Mouse (Mus musculus) heart, adult 2 months (tissue): ENCODE data around the gene Dcx. TPM values are rescaled to one million over a fixed set of nuclear protein-coding genes. Genes with fewer than 3 reads are reported as not detected.

Experiments
- DNase-seq, 2 experiments: peaks; one replicate each; pipeline ENCODE4 v3.0.0; 2021
- H3K27ac ChIP-seq: fragments of 200-600 bp; 2 replicates; pipeline ENCODE4 v1.8.1; 2022
- H3K27me3 ChIP-seq: fragments of 200-500 bp; 2 replicates; pipeline ENCODE4 v1.6.1; 2012; ENCODE audit warnings: mild to moderate bottlenecking, low read length, inconsistent platforms, mixed read lengths; ENCODE audit not compliant: control insufficient read depth, insufficient read depth
- H3K36me3 ChIP-seq: fragments of 200-500 bp; 2 replicates; pipeline ENCODE4 v1.6.1; 2012; ENCODE audit warnings: low read length, inconsistent platforms; ENCODE audit not compliant: control insufficient read depth, insufficient read depth
- H3K4me1 ChIP-seq: fragments of 200-500 bp; 2 replicates; pipeline ENCODE4 v1.6.1; 2011; ENCODE audit warnings: low read length; ENCODE audit not compliant: control insufficient read depth, insufficient read depth
- H3K4me3 ChIP-seq: fragments of 200-600 bp; 2 replicates; pipeline ENCODE4 v1.8.1; 2022
- H3K79me2 ChIP-seq: fragments of 200-500 bp; replicated peaks from 2 replicates; pipeline ENCODE4 v1.6.1; 2012; ENCODE audit warnings: mild to moderate bottlenecking, inconsistent platforms, low read length, moderate library complexity, mixed read lengths; ENCODE audit not compliant: control insufficient read depth, insufficient read depth
- H3K9ac ChIP-seq: fragments of 200-500 bp; 2 replicates; pipeline ENCODE4 v1.6.1; 2012; ENCODE audit warnings: low read depth, mild to moderate bottlenecking, control low read depth, inconsistent platforms, low read length, mixed read lengths
- CTCF ChIP-seq: fragments of 200-600 bp; IDR thresholded peaks from 2 replicates; pipeline ENCODE4 v1.8.1; 2022; ENCODE audit warnings: antibody characterized with exemption, mild to moderate bottlenecking, moderate library complexity
- EP300 ChIP-seq: fragments of 200-500 bp; IDR thresholded peaks from 2 replicates; pipeline ENCODE4 v1.6.1; 2011; ENCODE audit warnings: low read depth, low read length, control low read depth; ENCODE audit not compliant: insufficient read depth
- POLR2A ChIP-seq: fragments of 200-500 bp; IDR thresholded peaks from 2 replicates; pipeline ENCODE4 v1.6.1; 2011; ENCODE audit warnings: mild to moderate bottlenecking, low read depth, low read length, control low read depth; ENCODE audit not compliant: insufficient read depth
- WGBS: fragments of 180-500 bp; shearing (Covaris S2); methylation state at CpG from one replicate; pipeline ENCODE4 v1.1.7; 2018; 5-methylcytosine and 5-hydroxymethylcytosine counted together
- intact Hi-C: fragments of 180-260 bp; cut with DNase I; formaldehyde crosslinking; loops from one replicate; pipeline ENCODE4 v1.15.1; 2025
- polyA plus RNA-seq: library from polyadenylated mRNA; depleted of rRNA; stranded (reverse); fragments of >200 nt; gene quantifications from 2 replicates; pipeline ENCODE4 v1.2.3, GENCODE M21; 2012
- total RNA-seq, 2 experiments: library from RNA; stranded (reverse); gene quantifications; 2 replicates each; pipeline ENCODE4 v1.2.3; 2021

The Dcx gene
- total and polyA plus RNA-seq, 3 experiments = not detected

DNA sequence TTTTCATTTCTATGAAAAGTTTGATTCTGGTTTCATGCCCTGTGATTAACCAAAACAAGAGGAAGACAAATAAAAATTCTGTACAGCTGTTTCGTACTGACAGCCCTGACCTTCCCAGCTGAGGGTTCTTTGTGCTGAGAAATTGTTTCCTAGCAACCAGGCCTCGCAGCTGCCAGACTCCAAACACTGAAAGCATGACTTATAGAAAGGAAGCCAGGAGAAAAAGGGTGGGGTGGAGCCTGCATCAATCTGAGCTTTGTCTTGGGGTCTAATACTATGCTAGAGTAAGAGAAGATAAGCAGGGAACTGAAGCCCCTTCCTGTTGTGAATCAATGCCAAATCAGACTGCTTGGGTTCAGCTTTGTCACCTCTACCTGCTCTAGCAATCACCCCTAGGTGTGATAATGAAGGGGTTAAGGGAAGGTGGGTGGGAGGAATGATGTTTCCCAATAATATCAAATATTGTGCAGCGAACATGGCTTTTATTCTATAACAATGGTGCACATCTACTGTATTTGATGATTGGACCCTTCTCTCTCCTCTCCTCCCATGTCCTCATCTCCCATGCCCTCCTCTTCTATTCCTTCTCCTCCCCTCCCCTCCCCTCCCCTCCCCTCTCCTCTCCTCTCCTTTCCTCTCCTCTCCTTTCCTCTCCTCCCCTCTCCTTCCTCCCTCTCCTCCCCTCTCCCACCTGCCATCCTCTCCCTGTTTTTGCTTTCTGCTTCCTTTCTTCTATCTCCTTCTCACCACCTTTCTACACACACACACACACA is 26.2 kb downstream of the Dcx start:
- Histone ChIP-seq H3K27ac (no peak overlapping the region), H3K4me3 (no peak overlapping the region), H3K27me3 (no peaks in the 10 kb centered on the region), H3K79me2 (no peaks in the 10 kb centered on the region), H3K36me3 (no peaks in the 10 kb centered on the region), H3K9ac (no peak overlapping the region), H3K4me1 (no peaks in the 10 kb centered on the region)
- 35% methylated on average over 3 of the region's 3 CpGs for WGBS
- DNase-seq = no peak
- TF ChIP-seq EP300 (no peak), CTCF (no peak), POLR2A (no peak)
- intact Hi-C loops = no loop called here

GRCm38 (mm10) chrX:143904689-143905088 is 28.4 kb downstream of the Dcx start:
- Histone ChIP-seq H3K4me1 (no peaks in the 10 kb centered on the region), H3K27me3 (no peaks in the 10 kb centered on the region), H3K27ac (no peak overlapping the region), H3K9ac (no peak overlapping the region), H3K4me3 (no peak overlapping the region), H3K79me2 (no peaks in the 10 kb centered on the region), H3K36me3 (no peaks in the 10 kb centered on the region)
- DNase-seq = no peak
- intact Hi-C loops = no loop called here
- TF ChIP-seq EP300 (no peak), CTCF (no peak), POLR2A (no peak)
- WGBS = 21% methylated on average over 2 of the region's 2 CpGs

DNA sequence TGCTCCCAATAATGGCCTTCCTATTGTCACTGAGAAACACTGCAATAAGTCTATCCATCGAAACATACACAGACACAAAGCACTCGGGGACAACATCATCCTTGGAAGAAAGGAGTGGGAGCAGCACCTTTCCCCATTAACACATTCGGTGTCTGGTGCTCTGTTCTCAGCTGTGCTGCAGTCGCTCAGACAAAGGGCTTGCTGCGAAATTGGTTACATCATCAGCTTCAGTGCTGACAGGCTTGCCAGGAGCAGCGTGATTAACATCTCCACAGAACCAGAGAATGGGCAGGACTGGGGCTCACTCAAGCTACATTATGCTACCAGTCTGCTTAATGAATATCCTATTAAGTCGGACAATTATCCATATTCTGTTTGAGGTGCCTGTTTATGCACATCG is 30.8 kb downstream of the Dcx start:
- Histone ChIP-seq H3K9ac (no peak overlapping the region), H3K27ac (no peak overlapping the region), H3K27me3 (no peaks in the 10 kb centered on the region), H3K79me2 (no peaks in the 10 kb centered on the region), H3K4me3 (no peak overlapping the region), H3K36me3 (no peaks in the 10 kb centered on the region), H3K4me1 (no peaks in the 10 kb centered on the region)
- no peak for DNase-seq
- WGBS = 49% methylated on average over 8 of the region's 8 CpGs
- TF ChIP-seq CTCF (no peak), POLR2A (no peak), EP300 (no peak)
- intact Hi-C loops = no loop called here

GRCm38 (mm10) chrX:143897363-143898285 is 35.5 kb downstream of the Dcx start:
- intact Hi-C loops = no loop called here
- Histone ChIP-seq H3K79me2 (no peaks in the 10 kb centered on the region), H3K4me1 (no peaks in the 10 kb centered on the region), H3K9ac (no peak overlapping the region), H3K27me3 (no peaks in the 10 kb centered on the region), H3K36me3 (no peaks in the 10 kb centered on the region), H3K27ac (no peak overlapping the region), H3K4me3 (no peak overlapping the region)
- TF ChIP-seq POLR2A (no peak), CTCF (no peak), EP300 (no peak)
- 48% methylated on average over 7 of the region's 7 CpGs for WGBS
- DNase-seq = no peak

GRCm38 (mm10) chrX:143896936-143897335 is 36.2 kb downstream of the Dcx start:
- intact Hi-C loops = no loop called here
- DNase-seq = no peak
- Histone ChIP-seq H3K9ac (no peak overlapping the region), H3K27ac (no peak overlapping the region), H3K36me3 (no peaks in the 10 kb centered on the region), H3K4me3 (no peak overlapping the region), H3K27me3 (no peaks in the 10 kb centered on the region), H3K79me2 (no peaks in the 10 kb centered on the region), H3K4me1 (no peaks in the 10 kb centered on the region)
- WGBS = 93% methylated on average over 5 of the region's 5 CpGs
- TF ChIP-seq EP300 (no peak), POLR2A (no peak), CTCF (no peak)

GRCm38 (mm10) chrX:143893180-143893579 is 39.9 kb downstream of the Dcx start:
- TF ChIP-seq POLR2A = no peak
- no peak for TF ChIP-seq CTCF
- no peak for TF ChIP-seq EP300
- no peaks in the 10 kb centered on the region for H3K27me3 ChIP-seq
- H3K36me3 ChIP-seq = no peaks in the 10 kb centered on the region
- no peak for DNase-seq
- H3K79me2 ChIP-seq = no peaks in the 10 kb centered on the region
- H3K4me3 ChIP-seq = no peak overlapping the region
- 30% methylated on average over 3 of the region's 3 CpGs for WGBS
- H3K9ac ChIP-seq = no peak overlapping the region
- intact Hi-C loops = no loop called here
- no peak overlapping the region for H3K27ac ChIP-seq
- H3K4me1 ChIP-seq = no peaks in the 10 kb centered on the region
